Mouse (Mus musculus) embryonic stem cell, embryonic (primary cell): ENCODE results near the gene Pdk2.

Source experiments
- CTCF ChIA-PET, 4 experiments: fragments of 300-600 bp in 2 of 4; fragments of 350-600 bp in 2 of 4; sonication (Branson Sonifier 250); formaldehyde crosslinking; loops; one replicate each; lab custom pipeline; 2022; ENCODE audit warnings: inconsistent platforms in 2 of 4; lab: Charles Lee
- POLR2A ChIA-PET, 4 experiments: fragments of 300-600 bp in 2 of 4; fragments of 350-600 bp in 2 of 4; sonication (Branson Sonifier 250); formaldehyde crosslinking; loops; one replicate each; lab custom pipeline; 2022; ENCODE audit warnings: antibody characterized with exemption in 4 of 4, inconsistent platforms in 1 of 4; lab: Charles Lee

Pdk2 gene

GRCm38 (mm10) chr11:95042096-95042495, 942 bp upstream of the Pdk2 start:
- POLR2A ChIA-PET: interaction anchor here in 3 of 4 experiments (0.6 to 2.1 kb wide), 21 partner anchors 9 to 556 kb away, joined by 3 to 6 read pairs (median 3); partner anchors contain the start of genes Ppp1r9b (in 2 of the 3) and Itga3 (in 1 of the 3)
- CTCF ChIA-PET: interaction anchor here (0.5 to 2.5 kb wide), 47 partner anchors 9 to 567 kb away, joined by 3 to 19 read pairs (median 4); partner anchors contain the start of gene Itga3 (in 1 of the 4)

- ChIA-PET CTCF (interaction anchor here in 3 of 4 experiments (0.6 to 2.2 kb wide), 6 partner anchors 16 to 211 kb away, joined by 3 to 6 read pairs (median 4); no protein-coding TSS in a partner anchor), POLR2A (interaction anchor here in 2 of 4 experiments (0.6 to 2.5 kb wide), 5 partner anchors 11 to 270 kb away, joined by 3 to 6 read pairs (median 3); partner anchors contain the start of gene Itga3 (in 1 of the 2))
These were observed 539 bp downstream of the Pdk2 start for GRCm38 (mm10) chr11:95040491-95041138.

- POLR2A ChIA-PET: interaction anchor here in 2 of 4 experiments (0.6 to 2.5 kb wide), 4 partner anchors 15 to 271 kb away, joined by 3 to 6 read pairs (median 3); partner anchors contain the start of gene Itga3 (in 1 of the 2)
- CTCF ChIA-PET: interaction anchor here in 3 of 4 experiments (0.5 to 1.9 kb wide), 3 partner anchors 53 to 1358 kb away, joined by 3 to 4 read pairs (median 3); no protein-coding TSS in a partner anchor
These were observed 1.4 kb downstream of the Pdk2 start for GRCm38 (mm10) chr11:95039766-95040165.

- CTCF ChIA-PET: interaction anchor here in 2 of 4 experiments (0.5 to 1.9 kb wide), 2 partner anchors 213 to 1359 kb away, joined by 3 to 4 read pairs; no protein-coding TSS in a partner anchor
- POLR2A ChIA-PET: interaction anchor here in 1 of 4 experiments (2.5 kb wide), 1 partner anchor 37 kb away, joined by 6 read pairs; the partner anchor contains the start of gene Itga3
These were observed 2.1 kb downstream of the Pdk2 start for GRCm38 (mm10) chr11:95038818-95039655.

GRCm38 (mm10) chr11:95038156-95038817, 2.9 kb downstream of the Pdk2 start:
- ChIA-PET POLR2A (no interaction called here), CTCF (interaction anchor here in 1 of 4 experiments (0.6 kb wide), 1 partner anchor 1222 kb away, joined by 4 read pairs; no protein-coding TSS in a partner anchor)

- ChIA-PET POLR2A (no interaction called here), CTCF (no interaction called here)
These were observed 3.8 kb downstream of the Pdk2 start for GRCm38 (mm10) chr11:95037306-95037705.

GRCm38 (mm10) chr11:95036521-95036920, 4.6 kb downstream of the Pdk2 start:
- CTCF ChIA-PET: interaction anchor here in 1 of 4 experiments (0.6 kb wide), 1 partner anchor 100 kb away, joined by 4 read pairs; no protein-coding TSS in a partner anchor

GRCm38 (mm10) chr11:95034902-95035301, 6.3 kb downstream of the Pdk2 start:
- CTCF ChIA-PET: interaction anchor here in 1 of 4 experiments (0.6 kb wide), 1 partner anchor 47 kb away, joined by 3 read pairs; no protein-coding TSS in a partner anchor
- POLR2A ChIA-PET: interaction anchor here in 1 of 4 experiments (0.6 kb wide), 1 partner anchor 443 kb away, joined by 10 read pairs; no protein-coding TSS in a partner anchor

More at GRCm38 (mm10) chr11:95036521-95036920, 4.6 kb downstream of the Pdk2 start:
- POLR2A ChIA-PET: no interaction called here

GRCm38 (mm10) chr11:95033617-95034016, 7.5 kb downstream of the Pdk2 start:
- CTCF ChIA-PET: interaction anchor here in 3 of 4 experiments (0.5 to 2.2 kb wide), 25 partner anchors 9 to 662 kb away, joined by 3 to 19 read pairs (median 4); no protein-coding TSS in a partner anchor
- POLR2A ChIA-PET: interaction anchor here (0.5 to 1.6 kb wide), 17 partner anchors 8 to 1091 kb away, joined by 3 to 5 read pairs (median 3); partner anchors contain the start of gene Ppp1r9b (in 1 of the 4)

GRCm38 (mm10) chr11:95032945-95033344, 8.2 kb downstream of the Pdk2 start:
- CTCF ChIA-PET: interaction anchor here (0.6 to 2.2 kb wide), 24 partner anchors 8 to 662 kb away, joined by 3 to 19 read pairs (median 4); no protein-coding TSS in a partner anchor
- POLR2A ChIA-PET: interaction anchor here in 3 of 4 experiments (0.5 to 1.6 kb wide), 16 partner anchors 8 to 745 kb away, joined by 3 to 5 read pairs (median 3); no protein-coding TSS in a partner anchor

GRCm38 (mm10) chr11:95027850-95028470, 13.2 kb downstream of the Pdk2 start:
- ChIA-PET CTCF (interaction anchor here in 1 of 4 experiments (1.0 kb wide), 1 partner anchor 14 kb away, joined by 3 read pairs; no protein-coding TSS in a partner anchor), POLR2A (interaction anchor here in 1 of 4 experiments (0.5 to 1.9 kb wide), 2 partner anchors 9 to 41 kb away, joined by 3 to 5 read pairs; no protein-coding TSS in a partner anchor)

- ChIA-PET CTCF (interaction anchor here in 1 of 4 experiments (0.6 kb wide), 1 partner anchor 218 kb away, joined by 4 read pairs; no protein-coding TSS in a partner anchor), POLR2A (interaction anchor here in 1 of 4 experiments (1.9 kb wide), 1 partner anchor 8 kb away, joined by 5 read pairs; no protein-coding TSS in a partner anchor)
These were observed 14.3 kb downstream of the Pdk2 start for GRCm38 (mm10) chr11:95026849-95027248.

GRCm38 (mm10) chr11:95026090-95026542, 15.0 kb downstream of the Pdk2 start:
- ChIA-PET CTCF (interaction anchor here in 1 of 4 experiments (0.6 kb wide), 1 partner anchor 219 kb away, joined by 4 read pairs; no protein-coding TSS in a partner anchor), POLR2A (interaction anchor here in 1 of 4 experiments (1.2 to 1.9 kb wide), 2 partner anchors 7 to 35 kb away, joined by 3 to 5 read pairs; partner anchors contain the start of gene Ppp1r9b)

GRCm38 (mm10) chr11:95025227-95026012, 15.7 kb downstream of the Pdk2 start:
- CTCF ChIA-PET: interaction anchor here in 3 of 4 experiments (0.6 to 1.7 kb wide), 6 partner anchors 8 to 227 kb away, joined by 3 to 6 read pairs (median 4); partner anchors contain the start of gene Pdk2 (in 2 of the 3)
- POLR2A ChIA-PET: interaction anchor here in 3 of 4 experiments (0.9 to 1.8 kb wide), 8 partner anchors 8 to 88 kb away, joined by 3 to 5 read pairs (median 4); partner anchors contain the start of gene Ppp1r9b (in 1 of the 3)
